Mouse (Mus musculus): Measurements from ENCODE around the gene Morn1.

- TF ChIP-seq POLR2A (IDR thresholded peaks at IDR 0.05; ENCODE audit: borderline replicate concordance, extremely low read depth, insufficient read depth, insufficient read length, poor library complexity, severe bottlenecking): no peak
- TF ChIP-seq CTCF (IDR thresholded peaks at IDR 0.05; ENCODE audit: borderline replicate concordance, extremely low read depth, insufficient read depth, insufficient read length): no peak
Observed at GRCm38 (mm10) chr4:155188803-155189202, 102.4 kb downstream of the Morn1 start.

All from brain, embryonic 14.5 days (tissue).